Mouse (Mus musculus) liver, adult 2 months (tissue): ENCODE results near the gene 4931406P16Rik.

Source experiments
- CTCF ChIP-seq: fragments of 200-500 bp; IDR thresholded peaks from 2 replicates; pipeline ENCODE4 v1.5.1; 2011; ENCODE audit warnings: low read depth, low read length, control low read depth
- POLR2A ChIP-seq: fragments of 200-500 bp; IDR thresholded peaks from 2 replicates; pipeline ENCODE4 v1.6.1; 2011; ENCODE audit warnings: low read length, control low read depth; ENCODE audit not compliant: insufficient read depth; ENCODE audit errors: extremely low read depth

DNA sequence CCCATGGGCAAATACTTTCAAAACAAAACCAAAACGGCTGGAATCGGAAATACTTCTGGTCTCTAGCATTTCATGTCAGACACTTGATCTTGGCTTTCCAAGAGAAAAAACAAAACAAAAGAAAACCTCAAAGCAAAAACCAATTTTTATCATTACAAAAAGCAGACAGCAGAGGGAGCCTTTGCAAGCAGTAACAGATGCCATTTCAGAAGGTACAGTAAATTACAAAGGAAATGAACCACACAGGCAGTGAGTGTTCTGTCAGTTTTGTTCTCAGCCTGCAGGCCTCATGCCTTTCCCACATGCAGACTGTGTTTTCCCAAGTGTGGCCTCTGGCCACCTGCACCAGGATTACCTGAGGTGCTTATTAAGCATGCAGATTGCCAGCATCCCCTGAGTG, 61.3 kb downstream of the 4931406P16Rik start:
- TF ChIP-seq CTCF (no peak), POLR2A (no peak)
